10 mouse cellular contexts compared by ENCODE assay signal in genomic region chr11:54903339-54903738, GRCm38 (mm10). TPM values are rescaled to one million over a fixed set of nuclear protein-coding genes. Genes with fewer than 3 reads are reported as not detected.
DNase-seq lines count a peak whose midpoint lies in the region; ATAC-seq and TF ChIP-seq lines count a peak whose summit lies in the region.
"Had no signal": no experiment of that assay in that cellular context is flagged by ENCODE, and none has a peak within 500 bp of the region (broad histone marks: within the 10 kb centered on the region; RNA-seq: fewer than 3 reads in every experiment).

No protein-coding gene starts in this region.

- no peak for ATAC-seq in heart, embryonic 16.5 days (replicated peaks; ENCODE audit: extremely low read depth, insufficient read depth, low FRiP score)
- no peak for ATAC-seq in liver, embryonic 14.5 days (ENCODE audit: insufficient read depth)
- no peak for ATAC-seq in inflammation-experienced regulatory T-cells, adult 6 months
- ATAC-seq: activated CD4-positive, CD25-positive, alpha-beta regulatory T cell, adult 4 months had no signal

- peak overlapping the region; percentile 37 for H3K27ac ChIP-seq in heart, embryonic 16.5 days (ENCODE audit: low read length)
- no peak overlapping the region for H3K27ac ChIP-seq in liver, embryonic 14.5 days
- H3K27ac ChIP-seq: left cerebral cortex, adult 2 months had no signal

- H3K9ac ChIP-seq in heart, embryonic 16.5 days (ENCODE audit: low read length): peak overlapping the region; percentile 78
- no peak overlapping the region for H3K9ac ChIP-seq in liver, embryonic 14.5 days (replicated peaks)

- H3K4me1 ChIP-seq in E14TG2a.4 (replicated peaks; ENCODE audit: low read depth, low read length): peaks cover 18% of the 10 kb centered on the region
- H3K4me1 ChIP-seq in heart, embryonic 16.5 days (ENCODE audit: control insufficient read depth, insufficient read depth, low read length): peaks cover 19% of the 10 kb centered on the region
- H3K4me1 ChIP-seq in liver, embryonic 14.5 days (replicated peaks; ENCODE audit: control insufficient read depth in 2 of 2, insufficient read depth in 2 of 2, low read length in 1 of 2): peaks cover 0 to 11% of the 10 kb centered on the region in 2 experiments; a peak in 3 of 4 replicates

- peak; percentile 83 for DNase-seq in heart, adult 11 months
- no peak for DNase-seq in heart, postnatal 25 days (ENCODE audit: low spot score)
- no peak for DNase-seq in liver, embryonic 14.5 days (ENCODE audit: low read depth in 3 of 3, low spot score in 3 of 3)
- no peak for DNase-seq in left cerebral cortex, adult 11 months (ENCODE audit: low spot score)
- no peak for DNase-seq in embryo, embryonic 9.5 days (ENCODE audit: extremely low spot score)

- peaks cover 19% of the 10 kb centered on the region for H3K36me3 ChIP-seq in E14TG2a.4 (ENCODE audit: insufficient read depth, low read length)
- H3K36me3 ChIP-seq in heart, embryonic 16.5 days (ENCODE audit: control insufficient read depth, insufficient read depth): no peaks in the 10 kb centered on the region
- H3K36me3 ChIP-seq in liver, embryonic 14.5 days (replicated peaks; ENCODE audit: control insufficient read depth, insufficient read depth, low read depth): no peaks in the 10 kb centered on the region

- TF ChIP-seq EP300 in liver, embryonic 14.5 days (IDR thresholded peaks at IDR 0.05; ENCODE audit: low read depth): no peak

- no peaks in the 10 kb centered on the region for H3K9me3 ChIP-seq in E14TG2a.4 (ENCODE audit: low read length)
- no peaks in the 10 kb centered on the region for H3K9me3 ChIP-seq in heart, embryonic 16.5 days (replicated peaks; ENCODE audit: control insufficient read depth, low read length)
- no peaks in the 10 kb centered on the region for H3K9me3 ChIP-seq in liver, embryonic 14.5 days (ENCODE audit: control insufficient read depth, low read length)

- H3K4me2 ChIP-seq in heart, embryonic 16.5 days (ENCODE audit: low read depth, low read length): peak overlapping the region; percentile 95
- H3K4me2 ChIP-seq in liver, embryonic 14.5 days (ENCODE audit: low read depth): peak overlapping the region; percentile 60

- TF ChIP-seq CTCF in E14TG2a.4 (conservative IDR thresholded peaks at IDR 0.05; ENCODE audit: low read length): no peak
- no peak for TF ChIP-seq CTCF in liver, embryonic 14.5 days (IDR thresholded peaks at IDR 0.05; ENCODE audit: low read depth)

- WGBS in heart, embryonic 16.5 days: 43% methylated on average over 5 of the region's 5 CpGs
- 50% methylated on average over 5 of the region's 5 CpGs for WGBS in liver, embryonic 14.5 days (ENCODE audit: insufficient replicate concordance)

- intact Hi-C loops in heart, postnatal 25 days (cut with DNase I): no loop called here

- peaks cover 11% of the 10 kb centered on the region for H3K27me3 ChIP-seq in E14TG2a.4 (ENCODE audit: insufficient read depth, low read length)
- no peaks in the 10 kb centered on the region for H3K27me3 ChIP-seq in heart, embryonic 16.5 days (ENCODE audit: control insufficient read depth, insufficient read depth, low read length)
- H3K27me3 ChIP-seq in liver, embryonic 14.5 days (ENCODE audit: control insufficient read depth, insufficient read depth, low read length): no peaks in the 10 kb centered on the region; the same call in 1 of the 2 replicates

- H3K4me3 ChIP-seq in E14TG2a.4 (replicated peaks; ENCODE audit: low read length): peak overlapping the region; percentile 82
- H3K4me3 ChIP-seq in heart, embryonic 16.5 days (ENCODE audit: low read length): peak overlapping the region; percentile 72
- peak overlapping the region; percentile 44 to 47; a peak in 3 of 4 replicates for H3K4me3 ChIP-seq in liver, embryonic 14.5 days (ENCODE audit: insufficient read depth in 1 of 2, low read depth in 2 of 2, low read length in 2 of 2)

RNA-seq across cellular contexts. Expression of gene Gpx3, which starts 1.1 kb away (rescaled TPM):
- 100 to 1,000 TPM; 177 to 178 TPM for total RNA-seq in heart, postnatal 25 days (2021)
- polyA plus RNA-seq in heart, embryonic 16.5 days (2015; fragmentation: Nextera tagmentation; extraction: Ambion mirVana): 771 and 1,022 TPM in 2 replicates
- 8.3 and 10.6 TPM in 2 replicates for polyA plus RNA-seq in liver, embryonic 14.5 days (2012; rRNA removed)
- polyA plus RNA-seq in liver, embryonic 14.5 days (2014; fragmentation: Nextera tagmentation; extraction: Ambion mirVana): 26.4 and 27.0 TPM in 2 replicates
- 1 to 10 TPM in 1 of 3 experiments, under 1 TPM in 2; 0.67 to 1.6 (median 0.85) TPM for polyA plus RNA-seq in inflammation-experienced regulatory T-cells, adult 6 months (2017; shearing (Covaris generic))

RNA-seq across cellular contexts. Expression of gene Hint1, which starts 37.2 kb away (rescaled TPM):
- 100 to 1,000 TPM; 290 to 301 TPM for total RNA-seq in heart, postnatal 25 days (2021)
- polyA plus RNA-seq in heart, embryonic 16.5 days (2015; fragmentation: Nextera tagmentation; extraction: Ambion mirVana): 581 and 590 TPM in 2 replicates
- polyA plus RNA-seq in liver, embryonic 14.5 days (2012; rRNA removed): 293 and 330 TPM in 2 replicates
- 442 and 509 TPM in 2 replicates for polyA plus RNA-seq in liver, embryonic 14.5 days (2014; fragmentation: Nextera tagmentation; extraction: Ambion mirVana)
- 100 to 1,000 TPM; 423 to 700 (median 441) TPM for polyA plus RNA-seq in inflammation-experienced regulatory T-cells, adult 6 months (2017; shearing (Covaris generic))

RNA-seq across cellular contexts. Expression of gene Lyrm7, which starts 42.6 kb away (rescaled TPM):
- 10 to 100 TPM; 34.6 to 47.1 TPM for total RNA-seq in heart, postnatal 25 days (2021)
- polyA plus RNA-seq in heart, embryonic 16.5 days (2015; fragmentation: Nextera tagmentation; extraction: Ambion mirVana): 11.8 and 25.7 TPM in 2 replicates
- polyA plus RNA-seq in liver, embryonic 14.5 days (2012; rRNA removed): 1.8 and 2.0 TPM in 2 replicates
- 5.4 and 6.4 TPM in 2 replicates for polyA plus RNA-seq in liver, embryonic 14.5 days (2014; fragmentation: Nextera tagmentation; extraction: Ambion mirVana)
- 1 to 10 TPM; 3.4 to 6.4 (median 3.7) TPM for polyA plus RNA-seq in inflammation-experienced regulatory T-cells, adult 6 months (2017; shearing (Covaris generic))

RNA-seq across cellular contexts. Expression of gene Tnip1, which starts 59.4 kb away (rescaled TPM):
- 10 to 100 TPM; 27.1 to 29.8 TPM for total RNA-seq in heart, postnatal 25 days (2021)
- 20.0 and 24.7 TPM in 2 replicates for polyA plus RNA-seq in heart, embryonic 16.5 days (2015; fragmentation: Nextera tagmentation; extraction: Ambion mirVana)
- 3.4 and 5.2 TPM in 2 replicates for polyA plus RNA-seq in liver, embryonic 14.5 days (2012; rRNA removed)
- 3.6 and 3.7 TPM in 2 replicates for polyA plus RNA-seq in liver, embryonic 14.5 days (2014; fragmentation: Nextera tagmentation; extraction: Ambion mirVana)
- polyA plus RNA-seq in inflammation-experienced regulatory T-cells, adult 6 months (2017; shearing (Covaris generic)): 100 to 1,000 TPM in 2 of 3 experiments, 10 to 100 TPM in 1; 64.4 to 113 (median 110) TPM

Comparison
In these comparisons a context has a peak if more than half of its experiments do, and no peak if none do; other contexts are left out.
1. RNA of gene Gpx3, which starts 1.1 kb away (polyA plus RNA-seq): 771 to 1,022 TPM in heart, embryonic 16.5 days; 8.3 to 27.0 TPM in liver, embryonic 14.5 days and 0.67 to 1.6 TPM in inflammation-experienced regulatory T-cells, adult 6 months; every median in the first group is over 10 times any median in the second.
2. Peak in every context shown above with its lines, with median percentiles within 50 percentile points of each other: H3K4me3 ChIP-seq.